Mouse (Mus musculus) bone marrow macrophage, adult 2 months (primary cell): ENCODE measurements around the gene Wdr47.

Source experiments
- CTCF ChIP-seq: IDR thresholded peaks from 2 replicates; pipeline ENCODE4 v1.5.1; 2012; ENCODE audit warnings: low read depth, mild to moderate bottlenecking, low read length, moderate library complexity
- POLR2A ChIP-seq: IDR thresholded peaks from 2 replicates; pipeline ENCODE4 v1.6.1; 2012; ENCODE audit warnings: mild to moderate bottlenecking, low read depth, low read length, borderline replicate concordance

DNA sequence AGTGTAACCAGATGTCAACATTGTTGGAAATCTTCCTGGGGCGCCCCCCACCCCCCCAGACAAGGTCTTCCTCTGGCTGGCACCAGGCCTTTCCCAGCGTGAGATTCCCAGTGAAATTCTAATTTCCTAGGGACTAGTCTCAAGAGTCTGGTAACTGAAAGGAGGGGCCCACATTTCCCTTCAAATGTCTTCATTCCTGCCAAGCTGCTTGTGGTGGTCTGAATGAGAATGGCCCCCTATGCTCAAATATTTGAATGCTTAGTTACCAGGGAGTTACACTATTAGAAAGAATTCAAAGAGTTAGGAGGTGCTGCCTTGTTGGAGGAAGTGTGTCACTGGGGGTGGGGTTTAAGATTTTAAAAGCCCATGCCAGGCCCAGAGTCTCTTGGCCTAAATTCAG, 2.6 kb upstream of the Wdr47 start:
- no peak for TF ChIP-seq POLR2A
- no peak for TF ChIP-seq CTCF
